Mouse (Mus musculus) heart, embryonic 12.5 days (tissue): Measurements from ENCODE around the gene Bbs5. TPM values are rescaled to one million over a fixed set of nuclear protein-coding genes. Genes with fewer than 3 reads are reported as not detected.
A peak's percentile ranks its signal among the peaks of the same experiment; 100 is the strongest.

ENCODE experiments used
- ATAC-seq: fragments of 200-750 bp; cut with Nextera tagmentation; 2 replicates; pipeline ENCODE4 v1.8.0; 2017; ENCODE audit warnings: moderate TSS enrichment, moderate library complexity; ENCODE audit not compliant: insufficient number of reproducible peaks, low FRiP score
- H3K27ac ChIP-seq: fragments of 300-500 bp; sonication (generic); 2 replicates; pipeline ENCODE4 v1.5.1; 2016; ENCODE audit warnings: mild to moderate bottlenecking, moderate library complexity; ENCODE audit not compliant: poor library complexity, severe bottlenecking
- H3K27me3 ChIP-seq: fragments of 300-500 bp; sonication (generic); replicated peaks from 2 replicates; pipeline ENCODE4 v1.6.1; 2016; ENCODE audit warnings: mild to moderate bottlenecking, moderate library complexity
- H3K36me3 ChIP-seq: fragments of 300-500 bp; sonication (generic); 2 replicates; pipeline ENCODE4 v1.6.1; 2016; ENCODE audit warnings: mild to moderate bottlenecking, moderate library complexity
- H3K4me1 ChIP-seq: fragments of 300-500 bp; sonication (generic); replicated peaks from 2 replicates; pipeline ENCODE4 v1.6.1; 2016; ENCODE audit warnings: mild to moderate bottlenecking
- H3K4me2 ChIP-seq: fragments of 300-500 bp; sonication (generic); 2 replicates; pipeline ENCODE4 v1.6.1; 2016; ENCODE audit warnings: mild to moderate bottlenecking, moderate library complexity
- H3K4me3 ChIP-seq: fragments of 300-500 bp; sonication (generic); 2 replicates; pipeline ENCODE4 v1.5.1; 2016; ENCODE audit warnings: mild to moderate bottlenecking
- H3K9ac ChIP-seq: fragments of 300-500 bp; sonication (generic); 2 replicates; pipeline ENCODE4 v1.6.1; 2016; ENCODE audit warnings: mild to moderate bottlenecking, moderate library complexity
- H3K9me3 ChIP-seq: fragments of 300-500 bp; sonication (generic); replicated peaks from 2 replicates; pipeline ENCODE4 v1.6.1; 2016; ENCODE audit warnings: mild to moderate bottlenecking, moderate library complexity
- WGBS: fragments of 180-500 bp; shearing (Covaris S2); methylation state at CpG from one replicate; pipeline ENCODE4 v1.1.7; 2016; 5-methylcytosine and 5-hydroxymethylcytosine counted together
- polyA plus RNA-seq: library from polyadenylated mRNA; unstranded; fragments of >200 nt; fragmentation: Nextera tagmentation; extraction: Ambion mirVana; gene quantifications from 2 replicates; pipeline ENCODE4 v1.2.1, GENCODE M21; 2016

Gene Bbs5
- polyA plus RNA-seq: 13.1 and 16.8 TPM in 2 replicates

DNA sequence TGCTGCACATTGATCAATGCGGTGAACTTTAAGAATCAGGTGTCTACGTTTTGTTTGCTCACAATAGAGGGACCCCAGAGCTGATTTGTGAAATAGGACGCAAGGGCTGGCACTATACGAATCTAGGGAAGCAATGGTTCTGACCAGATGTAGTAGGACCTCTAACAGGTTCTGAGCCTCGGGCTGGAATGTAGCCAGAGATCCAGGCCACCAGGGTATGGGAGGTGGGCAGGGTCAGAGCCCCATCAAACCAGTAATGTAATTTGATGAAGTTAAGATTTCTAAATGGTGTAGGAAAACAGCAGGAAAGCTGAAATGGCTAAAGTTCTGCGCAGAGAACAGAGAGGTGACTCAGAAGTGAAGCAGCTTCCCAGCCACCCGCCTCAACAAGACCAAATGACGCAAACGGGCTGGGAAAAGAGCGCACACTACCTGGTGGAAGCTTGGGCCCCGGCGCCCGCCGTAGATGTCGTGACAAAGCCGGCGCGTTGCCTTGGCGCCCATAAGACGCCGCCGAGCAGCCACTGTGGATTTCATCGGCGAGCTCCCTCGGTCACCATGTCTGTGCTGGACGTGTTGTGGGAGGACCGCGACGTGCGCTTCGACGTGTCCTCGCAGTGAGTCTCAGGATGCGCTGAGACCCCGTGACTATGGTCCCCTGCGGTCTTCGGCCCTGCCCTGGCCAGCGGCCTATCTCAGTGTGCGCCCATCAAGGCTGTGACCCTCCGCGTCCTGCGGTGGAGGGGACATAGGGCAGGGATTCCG, at the start of gene Bbs5:
TSS of gene Bbs5 (plus strand) at position 446 of the 765 bp plus-strand sequence.
- no peaks in the 10 kb centered on the region for H3K27me3 ChIP-seq
- peak; percentile 88 for ATAC-seq
- peak within 1 kb of the TSS; percentile 87 for H3K4me3 ChIP-seq
- H3K4me2 ChIP-seq: peak within 1 kb of the TSS; percentile 77
- no peaks in the 10 kb centered on the region for H3K9me3 ChIP-seq
- no peak within 1 kb of the TSS; the same call in 1 of the 2 replicates for H3K27ac ChIP-seq
- no peaks in the 10 kb centered on the region; the same call in 1 of the 2 replicates for H3K4me1 ChIP-seq
- H3K36me3 ChIP-seq: no peaks in the 10 kb centered on the region
- H3K9ac ChIP-seq: peak within 1 kb of the TSS; percentile 84
- 3% methylated on average over 43 of the region's 43 CpGs for WGBS

- ATAC-seq: no peak
- no peak overlapping the region for H3K27ac ChIP-seq
- no peak overlapping the region for H3K9ac ChIP-seq
- peaks cover 8% of the 10 kb centered on the region for H3K4me1 ChIP-seq
- no peaks in the 10 kb centered on the region for H3K27me3 ChIP-seq
- no peak overlapping the region for H3K4me2 ChIP-seq
- WGBS: 85% methylated on average over 7 of the region's 7 CpGs
- no peaks in the 10 kb centered on the region for H3K9me3 ChIP-seq
- H3K4me3 ChIP-seq: no peak overlapping the region
- no peaks in the 10 kb centered on the region for H3K36me3 ChIP-seq
Observed at GRCm38 (mm10) chr2:69603726-69604393, 43.1 kb upstream of the Bbs5 start.

- no peak for ATAC-seq
- no peak overlapping the region for H3K4me3 ChIP-seq
- H3K4me1 ChIP-seq: peaks cover 3% of the 10 kb centered on the region; the same call in 1 of the 2 replicates
- H3K9ac ChIP-seq: no peak overlapping the region
- H3K36me3 ChIP-seq: no peaks in the 10 kb centered on the region
- H3K27ac ChIP-seq: no peak overlapping the region
- WGBS: 85% methylated on average over 3 of the region's 3 CpGs
- no peak overlapping the region for H3K4me2 ChIP-seq
- no peaks in the 10 kb centered on the region for H3K9me3 ChIP-seq
- H3K27me3 ChIP-seq: 0 out of 2 replicates have a peak, but pooled peaks cover 3% of the 10 kb centered on the region
Observed at GRCm38 (mm10) chr2:69606621-69607020, 40.4 kb upstream of the Bbs5 start.

DNA sequence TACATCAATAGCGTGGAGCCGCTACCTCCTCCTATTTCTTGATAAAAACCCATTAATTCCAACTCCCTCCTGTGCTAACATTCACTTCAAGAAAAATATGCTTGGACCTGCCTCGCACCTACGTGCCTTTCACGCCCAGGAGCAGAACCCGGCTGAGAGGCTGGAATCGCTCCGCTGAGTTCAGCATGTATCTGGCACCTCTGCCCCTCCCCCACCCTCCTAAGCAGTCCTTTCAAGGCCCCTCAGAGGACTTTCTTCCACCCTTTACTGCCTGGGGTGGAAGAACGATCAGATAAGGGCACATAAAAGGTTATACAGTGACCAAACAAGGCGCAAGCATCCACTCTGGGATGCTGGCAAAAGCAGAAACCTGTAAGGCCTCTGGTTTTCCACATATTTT, 34.7 kb upstream of the Bbs5 start:
- no peaks in the 10 kb centered on the region for H3K36me3 ChIP-seq
- no peaks in the 10 kb centered on the region for H3K9me3 ChIP-seq
- no peak overlapping the region for H3K27ac ChIP-seq
- WGBS: 6% methylated on average over 10 of the region's 10 CpGs
- peaks cover 11% of the 10 kb centered on the region for H3K4me1 ChIP-seq
- H3K4me2 ChIP-seq: peak overlapping the region; percentile 30; the same call in 1 of the 2 replicates
- 0 out of 2 replicates have a peak, but pooled peaks cover 3% of the 10 kb centered on the region for H3K27me3 ChIP-seq
- no peak overlapping the region for H3K4me3 ChIP-seq
- ATAC-seq: no peak
- H3K9ac ChIP-seq: no peak overlapping the region

DNA sequence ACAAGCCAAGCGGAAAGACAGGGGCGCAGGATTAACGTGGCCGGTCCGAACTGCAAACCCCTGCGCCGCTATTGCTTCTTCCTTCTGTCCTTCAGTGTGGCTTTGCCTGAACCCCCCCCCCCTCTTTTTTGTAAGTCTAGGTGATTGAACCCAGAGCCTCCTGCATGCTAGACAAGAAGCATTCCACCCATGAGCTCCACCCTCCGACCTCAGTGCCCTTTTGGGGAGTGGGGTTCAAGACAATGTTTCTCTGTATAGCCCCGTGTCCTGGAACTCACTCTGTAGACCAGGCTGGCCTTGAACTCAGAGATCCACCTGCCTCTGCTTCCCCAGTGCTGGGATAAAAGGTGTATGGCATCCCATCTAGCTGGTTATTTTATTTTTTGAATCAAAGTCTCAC, 34.3 kb upstream of the Bbs5 start:
- Histone ChIP-seq H3K27ac (no peak overlapping the region), H3K4me2 (peak overlapping the region; percentile 30; the same call in 1 of the 2 replicates), H3K9me3 (no peaks in the 10 kb centered on the region), H3K9ac (no peak overlapping the region), H3K4me3 (no peak overlapping the region), H3K4me1 (peaks cover 7% of the 10 kb centered on the region), H3K27me3 (0 out of 2 replicates have a peak, but pooled peaks cover 3% of the 10 kb centered on the region), H3K36me3 (no peaks in the 10 kb centered on the region)
- 52% methylated on average over 9 of the region's 9 CpGs for WGBS
- ATAC-seq: no peak

- H3K4me2 ChIP-seq: no peak overlapping the region
- no peak overlapping the region for H3K9ac ChIP-seq
- ATAC-seq: peak; percentile 57; the same call in 1 of the 2 replicates
- H3K27me3 ChIP-seq: 0 out of 2 replicates have a peak, but pooled peaks cover 3% of the 10 kb centered on the region
- H3K4me1 ChIP-seq: peaks cover 7% of the 10 kb centered on the region
- 58% methylated on average over 4 of the region's 4 CpGs for WGBS
- H3K9me3 ChIP-seq: no peaks in the 10 kb centered on the region
- H3K27ac ChIP-seq: no peak overlapping the region
- no peak overlapping the region for H3K4me3 ChIP-seq
- no peaks in the 10 kb centered on the region for H3K36me3 ChIP-seq
Observed at GRCm38 (mm10) chr2:69613237-69613636, 33.7 kb upstream of the Bbs5 start.

- peaks cover 6% of the 10 kb centered on the region; the same call in 1 of the 2 replicates for H3K4me1 ChIP-seq
- no peak for ATAC-seq
- H3K4me3 ChIP-seq: no peak overlapping the region
- no peaks in the 10 kb centered on the region for H3K36me3 ChIP-seq
- H3K9ac ChIP-seq: no peak overlapping the region
- no peaks in the 10 kb centered on the region for H3K9me3 ChIP-seq
- H3K4me2 ChIP-seq: no peak overlapping the region
- H3K27me3 ChIP-seq: no peaks in the 10 kb centered on the region
- no peak overlapping the region for H3K27ac ChIP-seq
Observed at GRCm38 (mm10) chr2:69618336-69618735, 28.6 kb upstream of the Bbs5 start.

DNA sequence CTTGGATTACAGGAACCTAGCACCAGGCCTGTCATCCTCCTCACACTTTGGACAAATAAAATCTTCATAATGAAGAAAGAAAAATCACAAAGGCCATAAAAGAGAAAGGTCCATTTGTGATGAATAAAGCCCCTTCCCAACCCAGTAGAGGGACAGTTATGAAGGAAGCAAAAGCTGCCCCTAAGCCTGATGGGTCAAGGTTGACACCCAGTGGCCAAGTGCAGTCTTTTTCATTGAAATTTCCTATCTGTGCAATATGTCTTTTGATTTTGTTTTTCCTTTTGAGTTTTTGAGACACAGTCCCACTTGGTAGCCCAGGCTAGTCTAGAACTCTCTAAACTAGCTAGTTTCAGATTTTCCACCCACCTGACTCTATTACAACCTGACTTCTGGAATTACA, 27.7 kb upstream of the Bbs5 start:
- Histone ChIP-seq H3K9me3 (no peaks in the 10 kb centered on the region), H3K4me3 (no peak overlapping the region), H3K36me3 (no peaks in the 10 kb centered on the region), H3K9ac (no peak overlapping the region), H3K27ac (no peak overlapping the region), H3K27me3 (no peaks in the 10 kb centered on the region), H3K4me1 (peaks cover 6% of the 10 kb centered on the region; the same call in 1 of the 2 replicates), H3K4me2 (no peak overlapping the region)
- ATAC-seq: no peak

GRCm38 (mm10) chr2:69629215-69629614, 17.8 kb upstream of the Bbs5 start:
- H3K9ac ChIP-seq: no peak overlapping the region
- no peak overlapping the region for H3K4me3 ChIP-seq
- no peak overlapping the region for H3K4me2 ChIP-seq
- no peaks in the 10 kb centered on the region; the same call in 1 of the 2 replicates for H3K9me3 ChIP-seq
- H3K27ac ChIP-seq: no peak overlapping the region
- no peaks in the 10 kb centered on the region for H3K4me1 ChIP-seq
- 81% methylated on average over 17 of the region's 17 CpGs for WGBS
- ATAC-seq: no peak
- H3K27me3 ChIP-seq: 0 out of 2 replicates have a peak, but pooled peaks cover 4% of the 10 kb centered on the region
- no peaks in the 10 kb centered on the region for H3K36me3 ChIP-seq

GRCm38 (mm10) chr2:69629914-69630313, 17.1 kb upstream of the Bbs5 start:
- Histone ChIP-seq H3K36me3 (no peaks in the 10 kb centered on the region), H3K9me3 (no peaks in the 10 kb centered on the region; the same call in 1 of the 2 replicates), H3K4me3 (no peak overlapping the region), H3K27ac (no peak overlapping the region), H3K4me1 (no peaks in the 10 kb centered on the region), H3K4me2 (no peak overlapping the region), H3K27me3 (0 out of 2 replicates have a peak, but pooled peaks cover 7% of the 10 kb centered on the region), H3K9ac (no peak overlapping the region)
- no peak for ATAC-seq
- WGBS: 80% methylated on average over 6 of the region's 6 CpGs

DNA sequence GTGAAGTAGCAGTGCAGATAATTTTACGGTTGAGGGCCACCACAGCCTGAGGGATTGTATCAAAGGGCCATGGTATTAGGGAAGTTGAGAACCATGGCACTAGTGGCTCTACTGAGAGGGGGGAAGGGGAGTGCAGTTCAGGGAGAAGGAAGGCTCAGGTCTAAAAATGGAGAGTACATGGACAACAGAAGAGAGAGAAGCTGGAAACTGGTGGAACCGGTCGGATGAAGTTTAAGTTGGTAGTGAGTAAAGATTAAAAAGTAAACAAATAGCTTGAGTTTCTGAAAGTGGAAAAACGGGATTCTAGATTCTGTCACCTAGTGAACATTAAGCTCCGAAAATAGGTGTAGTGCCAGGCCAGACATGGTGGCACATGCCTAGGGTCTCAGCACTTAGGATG, 16.2 kb upstream of the Bbs5 start:
- H3K27ac ChIP-seq: no peak overlapping the region
- no peaks in the 10 kb centered on the region; the same call in none of the 2 replicates for H3K9me3 ChIP-seq
- no peak overlapping the region for H3K9ac ChIP-seq
- no peak overlapping the region for H3K4me2 ChIP-seq
- no peaks in the 10 kb centered on the region for H3K4me1 ChIP-seq
- no peak overlapping the region for H3K4me3 ChIP-seq
- no peak for ATAC-seq
- 83% methylated on average over 5 of the region's 5 CpGs for WGBS
- H3K36me3 ChIP-seq: no peaks in the 10 kb centered on the region
- H3K27me3 ChIP-seq: 0 out of 2 replicates have a peak, but pooled peaks cover 7% of the 10 kb centered on the region
